Mouse (Mus musculus) myocyte (in vitro differentiated cells): ENCODE results near the gene Eva1a.

Source experiments
- CEBPB ChIP-seq: IDR thresholded peaks from 2 replicates; pipeline ENCODE4 v1.6.1; 2011; ENCODE audit warnings: mild to moderate bottlenecking, moderate library complexity; ENCODE audit not compliant: poor library complexity, insufficient read depth, severe bottlenecking
- E2F4 ChIP-seq: IDR thresholded peaks from one replicate; pipeline ENCODE4 v1.6.1; 2011; ENCODE audit warnings: mild to moderate bottlenecking, control low read depth, moderate library complexity; ENCODE audit not compliant: insufficient read depth
- MAX ChIP-seq: IDR thresholded peaks from one replicate; pipeline ENCODE4 v1.6.1; 2011; ENCODE audit warnings: low read depth, mild to moderate bottlenecking, control low read depth
- MYOD1 ChIP-seq, 3 experiments: IDR thresholded peaks; one replicate each; pipeline ENCODE4 v1.6.1; 2011; ENCODE audit warnings: control low read depth in 2 of 3, low read depth in 2 of 3, mild to moderate bottlenecking in 2 of 3, moderate library complexity in 1 of 3; ENCODE audit not compliant: insufficient read length in 2 of 3, control insufficient read depth in 1 of 3
- MYOG ChIP-seq, 3 experiments: IDR thresholded peaks; one replicate each; pipeline ENCODE4 v1.6.1; 2011; ENCODE audit warnings: control low read depth in 2 of 3, low read depth in 2 of 3, mild to moderate bottlenecking in 2 of 3; ENCODE audit not compliant: insufficient read length in 2 of 3, control insufficient read depth in 1 of 3, insufficient read depth in 1 of 3
- POLR2A ChIP-seq: IDR thresholded peaks from one replicate; pipeline ENCODE4 v1.6.1; 2011; ENCODE audit warnings: low read depth, mild to moderate bottlenecking, control low read depth, moderate library complexity; ENCODE audit not compliant: insufficient read length
- POLR2AphosphoS2 ChIP-seq: IDR thresholded peaks from one replicate; pipeline ENCODE4 v1.6.1; 2011; ENCODE audit warnings: low read depth, control low read depth; ENCODE audit not compliant: insufficient read length
- SRF ChIP-seq: IDR thresholded peaks from one replicate; pipeline ENCODE4 v1.6.1; 2011; ENCODE audit warnings: low read depth; ENCODE audit not compliant: control insufficient read depth, insufficient read length
- TCF12 ChIP-seq: IDR thresholded peaks from one replicate; pipeline ENCODE4 v1.6.1; 2011; ENCODE audit warnings: mild to moderate bottlenecking, control low read depth; ENCODE audit not compliant: poor library complexity, insufficient read depth, severe bottlenecking
- USF1 ChIP-seq: IDR thresholded peaks from one replicate; pipeline ENCODE4 v1.6.1; 2011; ENCODE audit warnings: low read depth, mild to moderate bottlenecking, control low read depth, moderate library complexity

DNA sequence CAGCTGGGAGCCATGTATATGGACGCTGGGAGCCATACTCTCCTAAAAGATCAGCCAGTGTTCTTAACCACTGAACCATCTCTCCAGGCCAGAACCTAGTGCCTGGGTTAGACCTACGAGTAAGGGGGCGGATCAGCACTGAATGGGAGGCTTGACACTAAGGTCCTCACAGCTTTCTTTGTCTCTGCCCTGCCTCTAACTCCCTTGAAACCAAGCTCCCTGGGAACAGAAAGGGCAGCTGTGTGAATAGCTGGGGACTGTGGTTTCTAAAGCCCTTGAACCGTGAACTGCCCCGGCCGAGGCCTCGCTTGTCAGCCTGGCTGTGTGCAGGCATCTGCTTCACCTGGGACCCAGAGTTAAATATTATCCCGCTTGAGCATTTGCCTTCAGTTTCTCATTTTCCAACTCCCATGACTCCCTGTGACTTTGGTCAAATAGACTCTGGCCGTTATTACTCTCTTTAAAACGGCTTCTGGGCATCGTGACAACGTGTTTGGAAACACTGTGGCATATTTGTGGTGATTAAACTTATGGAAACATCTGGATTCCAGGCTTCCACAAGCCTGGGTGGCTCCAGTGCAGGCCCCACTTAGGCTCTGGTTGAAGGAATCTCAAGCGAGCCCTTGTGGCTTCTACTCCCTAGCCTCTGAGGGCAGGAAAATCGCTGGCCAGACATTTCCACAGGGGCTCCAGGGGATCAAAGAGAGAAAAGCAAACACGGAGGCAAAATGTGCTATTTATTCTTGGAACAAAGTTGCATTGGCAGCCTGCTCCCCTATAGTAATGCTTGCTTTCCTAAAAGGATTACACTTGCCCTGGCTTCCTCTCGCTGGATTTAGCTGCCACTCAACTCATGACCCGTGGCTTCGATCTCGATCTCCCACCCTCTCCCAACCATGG is 11.0 kb upstream of the Eva1a start:
- TF ChIP-seq USF1 (no peak), MAX (no peak), TCF12 (no peak), E2F4 (no peak), POLR2AphosphoS2 (no peak), POLR2A (no peak), MYOG (IDR thresholded peaks at IDR 0.05; ENCODE audit: control insufficient read depth in 1 of 3, insufficient read depth in 1 of 3, insufficient read length in 2 of 3, low read depth in 2 of 3) (no peak), CEBPB (no peak), MYOD1 (IDR thresholded peaks at IDR 0.05; ENCODE audit: control insufficient read depth in 1 of 3, insufficient read length in 2 of 3, low read depth in 2 of 3) (no peak), SRF (no peak)
